Mouse (Mus musculus) layer of hippocampus, adult 11-12 months (tissue): ENCODE measurements around the gene Naa15.
"Not testable (repeated sequence)": the region's sequence is repeated elsewhere in the genome, so short reads cannot be mapped to it uniquely, and the experiment has no call there.

Experiments
- DNase-seq: peaks from one replicate; pipeline ENCODE4 v3.0.0; 2022; ENCODE audit warnings: low spot score

Gene Naa15

DNA sequence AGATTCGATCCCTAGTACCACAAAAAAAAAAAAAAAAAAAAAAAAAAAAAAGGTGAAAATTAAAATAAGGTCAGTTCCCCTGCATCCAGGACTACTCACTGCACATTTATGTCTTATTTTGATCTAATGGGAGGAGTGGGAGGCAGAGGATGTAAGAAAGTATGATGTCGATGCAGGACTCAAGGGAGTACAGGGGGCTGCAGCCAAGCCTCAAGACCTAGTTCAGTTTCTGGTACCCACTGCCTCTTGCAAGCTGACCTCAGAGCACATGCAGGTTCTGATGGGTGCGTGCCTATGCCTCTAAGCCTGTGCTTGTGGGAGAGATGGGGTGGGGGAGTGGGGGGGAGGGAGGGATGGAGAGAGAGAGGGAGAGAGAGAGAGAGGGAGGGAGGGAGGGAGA, 20.1 kb upstream of the Naa15 start:
- no peak for DNase-seq

DNA sequence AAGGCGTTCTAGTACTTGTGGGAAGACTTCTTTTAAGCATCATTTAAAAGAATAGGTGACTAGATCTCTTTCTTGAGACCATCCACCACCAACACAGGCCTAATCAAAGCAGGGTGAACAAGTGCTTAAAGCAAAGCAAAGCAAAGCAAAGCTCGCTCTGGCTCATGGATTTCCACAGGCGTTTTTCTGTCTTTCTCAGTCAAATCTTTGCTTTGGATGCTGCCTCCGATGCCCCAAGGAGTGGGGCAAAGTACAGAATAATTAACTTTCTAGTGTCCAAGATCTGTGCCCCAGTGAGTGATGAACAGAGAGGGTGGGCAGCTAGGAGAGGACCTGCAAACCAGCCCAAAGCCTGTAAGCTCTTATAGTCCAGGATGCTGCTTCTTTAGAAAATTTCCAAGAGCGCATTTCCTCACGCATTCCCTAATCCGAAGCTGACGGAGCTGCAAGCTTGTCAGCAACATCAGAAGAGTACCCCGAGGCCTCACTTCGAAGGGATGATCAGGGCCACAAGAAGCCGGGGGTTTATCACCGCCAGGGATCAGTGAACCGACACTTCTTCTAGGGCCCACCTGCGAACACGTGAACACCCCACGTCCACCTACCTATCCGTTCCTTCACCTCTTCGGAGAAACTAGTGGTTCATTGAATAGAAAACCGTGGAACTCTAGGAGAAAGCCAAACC, 19.3 kb upstream of the Naa15 start:
- DNase-seq = no peak

DNA sequence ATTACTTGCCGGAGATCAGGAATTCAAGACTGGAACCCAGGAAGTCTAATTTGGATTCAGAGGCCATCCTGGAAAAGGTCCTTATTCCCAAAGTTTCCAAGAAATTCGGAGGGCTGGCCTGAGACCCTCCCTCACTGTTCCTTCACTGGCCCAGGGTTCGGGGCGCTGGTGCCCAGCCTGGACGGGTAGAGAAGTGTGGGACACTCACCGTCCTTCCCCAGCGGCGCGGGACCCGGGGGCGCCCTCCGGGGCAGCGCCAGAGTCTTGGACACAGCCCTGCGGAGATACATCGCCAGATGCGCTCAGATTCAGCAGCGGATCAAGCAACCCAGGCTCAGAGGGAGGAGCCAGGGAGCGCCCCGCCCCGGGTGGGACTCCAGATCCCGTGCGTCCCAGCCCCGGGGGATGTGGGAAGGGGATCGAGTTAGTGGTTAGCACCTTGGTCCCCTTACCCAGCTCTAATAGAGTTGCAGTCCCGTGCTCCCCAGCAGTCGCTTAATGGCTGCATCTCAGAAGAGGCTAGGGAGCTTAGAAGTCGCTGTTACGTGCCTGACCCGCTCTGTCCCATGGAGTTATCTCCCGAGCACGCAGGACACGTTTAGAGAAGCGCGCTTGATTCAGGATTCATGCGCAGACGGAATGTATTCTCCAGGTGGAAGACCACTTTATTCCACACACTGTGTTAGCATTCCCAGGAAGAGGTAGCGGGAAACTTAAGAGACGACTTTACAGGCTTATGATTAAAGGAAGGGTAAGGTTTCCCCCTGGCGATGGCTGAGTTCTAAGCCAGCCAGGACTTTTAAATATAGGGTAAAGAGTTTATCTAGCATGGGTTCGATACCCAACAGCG, 18.5 kb upstream of the Naa15 start, which contains the start of gene Mgarp:
Mgarp (minus strand) TSS at position 520 of the 850 bp plus-strand sequence.
- DNase-seq = no peak

DNA sequence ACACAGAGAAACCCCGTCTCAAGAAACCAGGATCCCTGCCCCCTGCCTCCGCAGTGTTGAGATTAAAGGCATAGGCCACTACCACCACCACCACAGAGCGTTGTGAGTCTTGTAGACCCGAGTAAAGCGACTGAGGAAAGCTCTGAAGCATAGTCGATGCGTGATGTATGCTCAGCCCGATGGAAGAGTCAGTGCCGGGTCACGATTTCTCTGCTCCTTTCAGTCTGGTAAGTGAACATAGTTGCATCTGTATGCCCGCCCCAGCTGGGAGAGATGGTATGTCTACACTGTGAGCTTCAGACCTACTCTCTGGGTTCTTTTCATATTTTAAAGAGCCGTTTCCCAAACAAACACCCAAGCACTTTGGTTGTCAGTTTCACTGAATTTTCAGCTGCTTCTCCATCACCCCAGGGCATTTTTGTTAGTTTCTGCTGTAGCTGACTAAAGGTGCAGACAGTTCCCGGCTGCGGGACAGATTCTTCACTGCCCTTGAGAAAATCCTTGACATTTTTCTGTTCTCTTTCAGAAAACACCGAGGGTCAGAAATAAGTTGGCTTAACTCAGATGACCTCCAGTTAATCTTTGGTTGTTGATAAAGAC, 17.1 kb upstream of the Naa15 start:
- no peak for DNase-seq

DNA sequence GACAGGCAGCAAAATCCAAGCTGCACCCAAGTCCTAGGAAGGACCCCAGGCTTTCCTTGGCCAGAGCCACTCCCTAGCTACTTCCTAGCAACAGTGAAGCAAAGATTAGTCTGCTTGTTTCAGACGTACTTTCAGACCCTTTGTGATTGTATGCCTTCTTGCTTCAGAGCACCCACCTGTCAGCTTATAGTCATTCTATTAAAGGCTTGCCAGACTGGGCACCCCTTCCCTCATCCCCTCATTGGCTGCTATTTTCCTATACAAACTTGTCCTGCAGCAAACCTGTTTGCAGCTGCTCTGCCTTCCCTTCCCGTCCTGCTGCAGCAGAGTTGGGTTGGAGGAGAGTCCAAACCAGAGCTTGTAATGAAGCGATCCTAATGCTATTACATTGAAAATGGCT, 16.3 kb upstream of the Naa15 start:
- DNase-seq = no peak

DNA sequence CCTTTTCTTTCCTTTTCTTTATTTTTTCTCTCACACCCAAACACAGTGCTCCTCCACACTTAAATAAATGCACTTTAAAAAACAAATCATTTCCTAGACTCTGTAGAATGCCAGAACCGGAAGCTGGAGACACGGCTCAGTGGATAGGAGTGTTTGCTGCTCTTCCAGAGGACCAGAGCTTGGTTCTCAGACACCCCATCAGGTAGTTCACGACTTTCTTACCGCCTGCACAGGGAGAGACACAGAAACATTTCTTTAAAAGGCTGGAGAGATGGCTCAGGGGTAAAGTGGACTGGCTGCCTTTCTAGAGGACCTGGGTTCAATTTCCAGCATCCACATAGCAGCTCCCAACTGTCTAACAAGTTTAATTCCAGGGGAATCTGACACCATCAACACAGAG, 15.4 kb upstream of the Naa15 start:
- DNase-seq = no peak

DNA sequence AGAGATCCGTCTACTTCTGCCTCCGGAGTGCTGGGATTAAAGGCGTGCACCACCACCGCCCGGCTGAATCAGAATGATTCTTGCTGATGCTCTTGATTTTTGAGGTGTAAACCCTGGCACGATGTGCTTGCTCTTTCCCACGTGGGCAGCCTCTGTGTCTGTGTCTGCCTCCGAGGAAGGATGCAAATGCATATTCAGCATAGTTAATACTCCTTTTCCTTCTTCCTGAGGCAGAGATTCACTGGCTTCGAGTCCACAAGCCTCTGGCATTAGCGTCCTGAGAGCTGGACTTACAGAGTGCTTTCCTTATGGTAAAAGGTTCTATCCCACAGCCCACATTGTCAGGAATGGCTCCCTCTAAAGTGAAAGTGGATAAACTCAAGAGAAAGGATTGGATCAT, 14.3 kb upstream of the Naa15 start:
- no peak for DNase-seq

DNA sequence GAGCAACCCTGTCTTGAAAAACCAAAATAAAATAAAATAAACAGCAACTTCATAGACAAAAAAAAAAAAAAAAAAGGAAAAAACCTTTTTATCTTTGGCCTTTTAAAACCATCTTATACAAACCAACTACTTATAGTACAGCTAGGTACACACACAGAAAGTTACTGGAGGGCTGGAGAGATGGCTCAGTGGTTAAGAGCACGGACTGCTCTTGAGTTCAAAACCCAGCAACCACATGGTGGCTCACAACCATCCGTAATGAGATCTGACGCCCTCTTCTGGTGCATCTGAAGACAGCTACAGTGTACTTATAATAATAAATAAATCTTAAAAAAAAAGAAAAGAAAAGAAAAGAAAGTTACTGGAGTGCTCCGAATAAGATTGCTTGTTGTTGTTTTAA, 12.9 kb upstream of the Naa15 start:
- DNase-seq = not testable (repeated sequence)

DNA sequence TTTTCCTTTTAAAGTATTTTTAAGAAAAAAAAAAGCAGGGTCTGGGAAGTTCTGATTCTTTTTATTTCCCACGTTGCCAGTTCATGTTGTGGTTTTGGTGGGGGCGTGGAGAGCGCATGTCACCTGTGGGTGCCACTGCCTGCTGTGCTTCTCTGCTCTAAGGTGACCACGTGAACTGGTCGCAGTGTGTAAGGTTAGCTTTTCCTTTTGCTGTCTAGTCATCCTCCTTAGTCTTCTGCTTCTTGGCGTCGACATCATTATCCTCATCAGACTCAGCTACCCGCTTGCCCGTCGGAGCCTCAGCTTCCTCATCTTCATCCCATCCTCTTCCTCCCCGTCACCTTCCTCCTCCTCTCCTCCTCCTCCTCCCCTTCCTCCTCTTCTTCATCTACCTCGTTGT, 12.3 kb upstream of the Naa15 start:
- DNase-seq = no peak

DNA sequence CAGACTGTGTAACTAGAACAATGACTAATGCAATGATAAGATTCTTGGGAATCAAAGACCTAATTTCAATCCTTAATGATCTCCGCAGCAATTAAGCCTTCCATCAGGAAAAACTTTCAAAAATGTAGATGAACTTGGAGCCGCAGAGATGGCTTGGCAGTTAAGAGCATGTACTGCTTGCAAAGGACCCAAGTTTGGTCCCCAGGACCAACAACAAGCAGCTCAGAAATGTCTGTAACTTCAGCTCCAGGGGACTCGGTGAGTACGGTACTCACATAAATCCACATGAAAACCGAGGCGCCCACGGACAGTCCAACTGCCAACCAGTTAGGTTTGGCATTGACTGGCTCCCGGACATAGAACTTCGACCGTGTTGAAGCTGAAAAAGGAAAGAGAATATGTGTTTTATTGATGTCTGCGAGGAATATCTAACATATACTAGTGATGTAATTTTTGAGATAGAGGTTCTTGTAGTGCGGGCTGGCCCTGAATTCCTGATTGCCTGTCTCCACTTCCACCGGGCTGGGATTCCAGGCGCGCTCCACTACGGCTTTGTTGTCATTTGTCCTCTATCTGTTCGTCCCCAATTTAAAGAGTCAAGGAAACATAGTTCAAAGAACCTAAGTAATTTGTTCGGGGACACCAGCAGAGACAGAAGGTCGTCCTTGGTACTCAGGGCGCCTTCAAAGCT, 6.9 kb upstream of the Naa15 start:
- DNase-seq = no peak

DNA sequence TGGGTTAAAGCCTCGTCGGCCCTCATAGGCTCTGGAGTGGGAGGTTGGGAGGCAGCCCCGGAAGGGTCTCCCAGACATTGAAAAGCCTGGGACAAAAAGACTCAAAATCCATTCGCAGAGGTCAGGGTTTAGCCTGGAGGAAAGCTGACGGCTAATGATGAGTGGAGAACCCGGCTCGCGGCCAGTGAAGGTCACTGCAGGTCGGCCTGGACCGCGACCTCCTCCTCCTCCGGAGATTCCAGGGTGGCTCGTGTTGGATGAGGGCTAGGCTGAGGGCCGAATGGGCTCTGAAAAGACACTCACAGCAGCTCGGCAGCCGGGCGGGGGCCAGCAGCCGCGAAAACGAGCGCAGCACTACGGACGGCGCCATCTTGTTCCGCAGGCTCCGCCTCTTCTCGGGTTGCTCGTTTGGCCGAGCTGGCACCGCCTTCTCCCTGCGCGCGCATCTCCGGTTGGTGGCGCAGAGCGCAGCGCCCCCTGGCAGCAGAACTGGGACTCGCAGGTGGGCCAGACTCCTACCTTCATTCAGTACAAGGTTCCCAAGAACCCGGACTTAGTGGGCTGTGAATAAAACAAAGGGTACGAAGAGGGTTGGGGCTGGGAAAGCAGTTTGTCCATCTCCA, 6.3 kb upstream of the Naa15 start, which contains the start of gene Ndufc1:
Ndufc1 (minus strand) TSS at position 428 of the 623 bp plus-strand sequence.
- peak; percentile 97 for DNase-seq

DNA sequence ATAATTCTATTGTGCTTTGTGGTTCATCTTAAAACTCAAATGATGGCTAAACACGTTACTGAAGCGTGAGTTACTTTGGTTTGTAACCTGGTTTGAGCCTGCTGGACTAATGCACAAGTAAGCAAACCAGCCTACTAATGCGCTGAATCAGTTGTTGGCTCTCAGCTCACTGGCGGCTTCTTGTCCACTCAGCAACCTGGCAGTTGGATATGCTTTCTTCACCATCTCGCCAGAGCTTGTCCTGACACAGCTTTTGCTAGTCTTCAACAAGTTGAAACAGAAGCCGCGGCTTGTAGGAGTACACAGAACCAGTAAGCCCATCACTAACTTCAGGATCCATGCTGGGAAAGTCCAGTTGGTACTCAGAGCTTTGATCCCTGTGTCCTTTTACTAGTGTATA, 2.5 kb upstream of the Naa15 start:
- DNase-seq = no peak

DNA sequence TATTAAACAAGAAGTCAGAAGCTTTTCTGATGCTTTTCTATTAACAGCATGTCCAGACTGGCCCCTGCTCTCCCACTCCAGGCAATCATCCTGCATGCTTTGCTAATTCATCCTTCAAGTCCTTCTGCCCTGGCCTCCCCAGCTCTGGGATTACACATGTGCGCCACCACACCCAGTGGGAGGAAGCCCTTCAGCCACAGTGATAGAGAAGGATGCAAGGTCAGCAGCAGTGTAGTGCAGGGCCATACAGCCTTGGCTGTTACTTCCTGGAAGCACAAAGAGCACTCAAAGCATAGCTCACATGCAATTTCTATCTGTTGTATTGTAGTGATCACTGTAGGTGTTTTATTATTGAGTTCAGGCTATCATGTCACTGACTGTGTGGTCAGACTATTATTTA, 1.7 kb upstream of the Naa15 start:
- no peak for DNase-seq

DNA sequence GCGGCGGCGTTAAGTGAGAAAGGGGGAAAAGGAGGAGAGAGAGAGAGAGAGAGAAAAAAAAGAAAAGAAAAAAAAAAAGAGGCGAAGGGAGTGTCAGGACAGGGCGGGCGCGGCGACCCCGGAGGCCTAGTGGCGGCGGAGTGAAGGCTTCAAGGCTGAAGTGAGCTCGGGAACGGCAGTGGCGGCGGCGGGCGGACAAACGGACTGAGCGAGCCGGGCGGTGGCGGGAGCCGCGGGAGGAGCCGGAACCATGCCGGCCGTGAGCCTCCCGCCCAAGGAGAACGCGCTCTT, 1.1 kb downstream of the Naa15 start:
- no peak for DNase-seq

DNA sequence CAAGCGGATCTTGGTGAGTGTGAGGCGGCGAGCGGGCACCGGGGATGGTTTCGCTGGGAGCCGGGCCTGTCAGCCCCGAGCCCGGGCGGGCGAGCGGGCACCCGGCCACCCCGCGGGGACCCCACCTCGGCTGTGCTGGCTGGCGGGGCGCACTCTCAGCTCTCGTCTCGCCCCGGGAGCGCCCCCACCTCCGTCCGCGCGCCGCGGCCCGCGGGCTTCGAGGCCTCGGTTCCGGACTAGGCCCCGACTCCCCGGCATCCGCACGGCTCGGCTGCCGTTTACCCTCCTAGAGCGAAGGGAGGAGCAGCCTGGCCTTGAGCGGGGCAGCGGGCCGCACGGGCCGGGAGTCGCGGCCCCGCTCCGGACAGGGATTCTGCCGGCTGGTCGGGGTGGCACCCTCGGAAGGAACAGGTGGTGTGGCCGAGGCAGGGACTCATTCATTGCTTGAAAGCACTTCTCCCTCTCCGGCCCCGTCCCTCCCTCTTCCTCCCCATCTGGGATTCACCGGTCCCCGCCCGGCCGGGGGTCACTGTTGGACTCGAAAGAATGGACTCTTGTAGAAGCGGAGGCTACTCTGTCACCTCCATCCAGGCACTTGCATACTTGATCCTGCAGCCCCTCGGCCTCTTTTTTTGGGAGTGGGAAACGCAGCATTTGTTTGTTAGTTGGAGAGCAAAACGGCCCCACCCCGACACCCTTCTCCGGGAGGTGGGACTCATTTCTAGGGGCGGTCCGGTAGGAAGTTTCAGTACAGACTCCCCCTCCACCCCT, 1.6 kb downstream of the Naa15 start:
- peak; percentile 32 for DNase-seq

DNA sequence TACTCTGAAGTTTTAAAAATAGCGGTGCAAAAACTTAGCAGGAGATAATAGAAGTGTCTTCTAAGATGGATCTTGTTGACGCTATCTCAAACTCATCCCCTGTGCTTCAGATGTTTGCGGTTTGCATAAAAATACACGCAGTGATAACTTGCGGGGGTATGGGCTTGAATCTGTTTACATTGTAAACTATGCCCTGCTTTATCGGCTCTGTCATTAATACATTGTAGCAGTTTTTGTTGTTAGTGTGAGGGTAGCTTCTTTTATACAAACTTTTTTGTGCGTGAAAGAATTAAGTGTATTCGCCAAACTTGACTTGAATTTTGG, 2.1 kb downstream of the Naa15 start:
- no peak for DNase-seq

DNA sequence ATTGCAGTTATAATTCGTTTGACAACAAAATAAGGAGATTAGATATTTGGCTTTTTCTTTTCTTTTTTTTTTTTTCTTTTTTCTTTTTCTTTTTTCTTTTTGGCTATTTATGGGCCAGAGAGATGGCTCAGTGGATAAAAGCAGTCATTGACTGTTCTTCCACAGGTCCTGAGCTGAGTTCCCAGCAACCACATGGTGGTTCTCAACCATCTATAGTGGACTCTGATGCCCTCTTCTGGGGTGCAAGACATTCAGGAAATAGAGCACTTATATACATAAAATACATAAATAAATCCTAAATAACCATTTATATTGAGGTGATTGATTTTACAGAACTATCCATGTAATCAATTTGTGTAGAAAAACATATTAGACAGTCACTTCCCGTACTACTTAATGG, 2.5 kb downstream of the Naa15 start:
- DNase-seq = no peak

DNA sequence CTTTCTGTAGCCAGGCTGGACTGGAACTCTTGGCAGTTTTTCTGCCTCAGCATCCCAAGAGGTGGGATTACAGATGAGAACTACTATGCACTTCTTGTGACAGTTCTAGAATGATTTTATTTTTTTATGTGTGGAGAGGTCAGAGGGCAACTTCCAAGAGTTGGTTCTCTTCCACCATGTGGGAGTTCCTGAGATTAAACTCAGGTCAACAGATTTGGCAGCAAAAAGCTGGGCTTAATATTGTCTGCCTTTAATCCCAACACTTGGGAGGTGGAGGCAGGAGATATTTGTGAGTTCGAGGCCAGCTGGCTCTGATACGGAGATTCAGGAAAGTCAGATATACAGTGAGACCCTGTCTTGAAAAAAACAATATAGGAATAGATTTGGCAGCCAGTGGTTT, 3.0 kb downstream of the Naa15 start:
- DNase-seq = no peak

DNA sequence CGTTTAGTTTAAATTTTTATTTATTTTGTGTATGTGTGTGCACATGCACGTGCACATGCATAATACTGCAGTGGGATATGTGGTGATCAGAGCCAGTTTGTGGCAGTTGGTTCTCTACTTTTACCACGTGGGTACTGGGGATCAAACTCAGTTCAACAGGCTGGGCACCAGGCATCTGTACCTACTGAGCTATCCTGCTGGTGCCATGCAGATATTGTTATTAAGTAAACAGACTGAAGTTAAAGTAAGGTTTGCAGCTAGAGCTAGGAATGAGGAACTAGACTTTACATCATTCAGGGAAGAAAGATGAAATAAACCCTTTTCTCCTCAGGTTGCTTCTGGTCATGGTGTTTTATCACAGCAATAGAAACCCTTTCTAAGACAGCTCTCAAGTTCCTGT, 7.0 kb downstream of the Naa15 start:
- no peak for DNase-seq

DNA sequence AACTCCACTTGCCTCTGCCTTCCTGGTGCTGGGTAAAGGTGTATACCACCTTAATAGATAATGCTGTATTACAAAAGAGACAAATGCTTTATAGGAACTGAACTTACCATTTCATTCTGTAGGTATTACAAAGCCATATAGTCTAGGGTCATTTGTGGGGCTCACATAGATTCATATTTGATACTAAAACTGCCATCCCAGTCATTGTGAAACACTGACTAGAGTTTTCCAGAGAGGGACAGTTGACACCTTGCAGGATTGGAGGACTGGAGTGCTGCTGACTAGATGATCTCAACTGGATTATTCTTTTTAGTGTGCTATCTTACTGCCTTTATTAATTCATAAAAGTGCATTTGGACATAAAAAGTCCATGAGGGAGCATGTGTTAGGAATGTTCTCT, 10.4 kb downstream of the Naa15 start:
- no peak for DNase-seq

DNA sequence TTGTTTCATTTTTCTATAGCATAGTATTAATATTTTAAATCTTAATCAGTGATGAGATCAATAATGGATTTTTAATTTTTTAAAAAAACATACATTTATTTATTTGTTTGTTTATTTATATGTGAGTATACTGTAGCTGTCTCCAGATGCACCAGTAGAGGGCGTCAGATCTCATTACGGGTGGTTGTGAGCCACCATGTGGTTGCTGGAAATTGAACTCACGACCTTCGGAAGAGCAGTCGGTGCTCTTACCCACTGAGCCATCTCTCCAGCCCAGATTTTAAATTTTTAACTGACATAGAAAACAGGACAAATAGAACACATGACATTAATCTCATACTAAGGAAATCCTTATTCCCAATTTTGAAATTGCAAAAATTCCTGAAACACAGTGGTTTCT, 19.4 kb downstream of the Naa15 start:
- DNase-seq = not testable (repeated sequence)
